Mouse (Mus musculus) urinary bladder, postnatal 0 days (tissue): ENCODE measurements around the gene Pcnt. TPM values are rescaled to one million over a fixed set of nuclear protein-coding genes. Genes with fewer than 3 reads are reported as not detected.

ENCODE experiments used
- polyA plus RNA-seq: library from polyadenylated mRNA; unstranded; fragments of >200 nt; fragmentation: Nextera tagmentation; extraction: Ambion mirVana; gene quantifications from 2 replicates; pipeline ENCODE4 v1.2.1, GENCODE M21; 2015

The Pcnt gene
- polyA plus RNA-seq: 3.7 and 5.2 TPM in 2 replicates

GRCm38 (mm10) chr10:76442178-76443088 lies at the start of gene Pcnt:
Gene Pcnt, minus strand, starts transcription at chr10:76442786.

GRCm38 (mm10) chr10:76468203-76469162 lies 25.9 kb upstream of the Pcnt start, which contains the start of the genes Mcm3ap and Ybey:
Gene Mcm3ap, plus strand, starts transcription at chr10:76468927.
Gene Ybey, minus strand, starts transcription at chr10:76469114.

GRCm38 (mm10) chr10:76448851-76449250 lies 6.3 kb upstream of the Pcnt start, which contains the start of gene 2610028H24Rik:
Gene 2610028H24Rik, plus strand, starts transcription at chr10:76449081.

GRCm38 (mm10) chr10:76440281-76440680 lies 2.3 kb downstream of the Pcnt start, which contains the start of gene AC141477.1:
Gene AC141477.1, minus strand, starts transcription at chr10:76440444.

GRCm38 (mm10) chr10:76344711-76345539 lies 97.7 kb downstream of the Pcnt start, which contains the start of gene Dip2a:
Gene Dip2a, minus strand, starts transcription at chr10:76345291.

Other genes starting within 250 kb of the Pcnt start
- 38.4 and 39.0 TPM in 2 replicates for gene Prmt2, start 204.9 kb downstream of the Pcnt start, polyA plus RNA-seq
- gene S100b, start 188.9 kb downstream of the Pcnt start, polyA plus RNA-seq: 1.5 and 1.9 TPM in 2 replicates
- 7.4 TPM in 2 replicates for gene Dip2a, start 97.5 kb downstream of the Pcnt start, polyA plus RNA-seq
- not detected in 2 replicates for gene AC141477.1, start 2.3 kb downstream of the Pcnt start, polyA plus RNA-seq
- not detected in 2 replicates for gene 2610028H24Rik, start 6.3 kb upstream of the Pcnt start, polyA plus RNA-seq
- 24.9 and 27.8 TPM in 2 replicates for gene Mcm3ap, start 26.1 kb upstream of the Pcnt start, polyA plus RNA-seq
- 3.1 and 3.4 TPM in 2 replicates for gene Ybey, start 26.3 kb upstream of the Pcnt start, polyA plus RNA-seq
- gene Lss, start 88.8 kb upstream of the Pcnt start, polyA plus RNA-seq: 27.7 and 57.3 TPM in 2 replicates
- gene Spatc1l, start 119.5 kb upstream of the Pcnt start, polyA plus RNA-seq: not detected in 2 replicates
- 0.28 and 0.54 TPM in 2 replicates for gene Ftcd, start 132.9 kb upstream of the Pcnt start, polyA plus RNA-seq
- gene Col6a2, start 180.8 kb upstream of the Pcnt start, polyA plus RNA-seq: 347 and 388 TPM in 2 replicates